Mouse (Mus musculus) layer of hippocampus, postnatal 14 days (tissue): Measurements from ENCODE around the gene Trim29. TPM values are rescaled to one million over a fixed set of nuclear protein-coding genes. Genes with fewer than 3 reads are reported as not detected.

Source experiments
- DNase-seq, 2 experiments: peaks; one replicate each; pipeline ENCODE4 v3.0.0; 2021 to 2022; ENCODE audit warnings: low spot score in 2 of 2, mixed read lengths in 1 of 2
- total RNA-seq, 2 experiments: library from RNA; stranded (reverse); gene quantifications; 2 replicates each; pipeline ENCODE4 v1.2.3; 2021

The Trim29 gene
- total RNA-seq, 2 experiments from 2014 or later, result 0.44 to 0.67 TPM

- DNase-seq, result no peak
Observed at GRCm38 (mm10) chr9:43368781-43369180, 58.1 kb downstream of the Trim29 start.

- DNase-seq, result no peak
Observed at GRCm38 (mm10) chr9:43383871-43384270, 73.2 kb downstream of the Trim29 start.

GRCm38 (mm10) chr9:43384400-43384799 is 73.8 kb downstream of the Trim29 start:
- no peak for DNase-seq

Other genes starting within 250 kb of the Trim29 start
- 100 to 1,000 TPM; 151 to 163 TPM for gene Arhgef12, start 203.6 kb upstream of the Trim29 start, total RNA-seq
- 10 to 100 TPM; 19.9 TPM for gene Tmem136, start 194.3 kb upstream of the Trim29 start, total RNA-seq
- gene Pou2f3, start 100.5 kb upstream of the Trim29 start, total RNA-seq, result not detected
- gene Oaf, start 70.9 kb upstream of the Trim29 start, total RNA-seq, result 10 to 100 TPM; 18.2 to 24.4 TPM